Mouse (Mus musculus): ENCODE results near the gene Stx11. TPM values are rescaled to one million over a fixed set of nuclear protein-coding genes. Genes with fewer than 3 reads are reported as not detected.

Stx11 gene
- polyA plus RNA-seq, 1 experiment: not detected

- H3K27ac ChIP-seq (ENCODE audit: insufficient read depth, low read depth, low read length): no peak overlapping the region
- peaks cover 6% of the 10 kb centered on the region for H3K4me1 ChIP-seq (ENCODE audit: control insufficient read depth, insufficient read depth, low read length)
- 55% methylated on average over 5 of the region's 5 CpGs for WGBS
- TF ChIP-seq CTCF (IDR thresholded peaks at IDR 0.05; ENCODE audit: insufficient read depth, low read depth, low read length) (no peak), POLR2A (IDR thresholded peaks at IDR 0.05; ENCODE audit: insufficient read depth, low read depth, low read length) (no peak)
- no peak overlapping the region for H3K4me3 ChIP-seq (ENCODE audit: insufficient read depth, low read depth, low read length)
Measured at GRCm38 (mm10) chr10:12986485-12986884, 22.4 kb upstream of the Stx11 start.

DNA sequence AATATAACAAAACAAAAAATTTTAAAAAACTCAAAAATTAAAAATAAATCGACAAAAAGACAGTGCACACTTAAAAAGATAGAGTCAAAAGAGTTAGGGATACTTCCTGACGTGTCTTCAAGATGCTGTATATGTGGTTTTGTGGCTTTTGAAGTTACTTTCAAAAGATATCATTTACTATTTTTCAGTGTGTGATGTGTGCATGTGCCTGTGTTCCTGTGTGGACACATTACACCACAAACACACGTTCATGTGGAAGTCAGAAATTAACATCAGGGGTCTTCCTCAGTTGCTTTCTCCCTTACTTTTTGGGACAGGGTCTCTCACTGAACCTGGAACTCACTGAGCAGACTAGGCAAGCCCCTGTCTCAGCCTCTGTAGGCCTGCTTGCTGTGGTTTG, 20.9 kb upstream of the Stx11 start:
- Histone ChIP-seq H3K27ac (ENCODE audit: insufficient read depth, low read depth, low read length) (no peak overlapping the region), H3K4me3 (ENCODE audit: insufficient read depth, low read depth, low read length) (no peak overlapping the region), H3K4me1 (ENCODE audit: control insufficient read depth, insufficient read depth, low read length) (peaks cover 6% of the 10 kb centered on the region)
- 91% methylated on average over 3 of the region's 3 CpGs for WGBS
- TF ChIP-seq CTCF (IDR thresholded peaks at IDR 0.05; ENCODE audit: insufficient read depth, low read depth, low read length): no peak
- TF ChIP-seq POLR2A (IDR thresholded peaks at IDR 0.05; ENCODE audit: insufficient read depth, low read depth, low read length): no peak

DNA sequence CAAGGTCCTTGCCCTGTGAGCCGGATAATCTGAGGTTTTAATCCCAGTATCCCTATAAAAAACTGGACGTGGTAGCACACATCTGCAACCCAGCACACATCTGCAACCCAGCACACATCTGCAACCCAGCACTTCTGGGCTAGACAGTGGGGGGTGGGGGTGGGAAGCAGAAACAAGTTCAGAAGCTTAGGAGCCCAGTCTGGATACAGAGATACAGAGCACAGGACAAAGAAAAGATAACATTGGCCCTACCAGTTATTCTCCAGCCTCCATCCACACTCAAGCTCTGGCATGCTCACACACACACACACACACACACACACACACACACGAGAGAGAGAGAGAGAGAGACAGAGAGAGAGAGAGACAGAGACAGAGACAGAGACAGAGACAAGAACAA, 19.4 kb upstream of the Stx11 start:
- peaks cover 6% of the 10 kb centered on the region for H3K4me1 ChIP-seq (ENCODE audit: control insufficient read depth, insufficient read depth, low read length)
- H3K4me3 ChIP-seq (ENCODE audit: insufficient read depth, low read depth, low read length): no peak overlapping the region
- 93% methylated on average over 3 of the region's 3 CpGs for WGBS
- H3K27ac ChIP-seq (ENCODE audit: insufficient read depth, low read depth, low read length): no peak overlapping the region
- TF ChIP-seq CTCF (IDR thresholded peaks at IDR 0.05; ENCODE audit: insufficient read depth, low read depth, low read length) (no peak), POLR2A (IDR thresholded peaks at IDR 0.05; ENCODE audit: insufficient read depth, low read depth, low read length) (no peak)

DNA sequence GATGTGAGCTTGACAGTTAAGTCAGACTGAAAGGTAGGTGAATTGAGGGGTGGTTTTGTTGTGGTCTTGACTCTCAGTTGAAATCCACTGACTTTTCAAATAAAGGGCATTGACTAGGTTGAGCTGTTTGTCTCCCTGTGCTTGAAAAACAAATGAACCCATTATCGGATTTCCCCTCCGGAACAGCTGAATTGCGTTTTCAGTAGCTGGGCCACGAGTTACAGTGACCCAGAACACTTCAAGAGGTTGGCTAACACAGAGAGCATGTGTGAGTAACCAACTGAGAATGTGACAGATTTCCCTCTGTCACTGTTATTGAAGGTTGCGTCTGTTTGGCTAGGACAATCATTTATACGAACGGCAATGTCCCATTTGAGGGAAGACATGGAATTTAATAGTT, 17.0 kb upstream of the Stx11 start:
- Histone ChIP-seq H3K27ac (ENCODE audit: insufficient read depth, low read depth, low read length) (no peak overlapping the region), H3K4me1 (ENCODE audit: control insufficient read depth, insufficient read depth, low read length) (no peaks in the 10 kb centered on the region), H3K4me3 (ENCODE audit: insufficient read depth, low read depth, low read length) (no peak overlapping the region)
- 79% methylated on average over 7 of the region's 7 CpGs for WGBS
- TF ChIP-seq CTCF (IDR thresholded peaks at IDR 0.05; ENCODE audit: insufficient read depth, low read depth, low read length): no peak
- no peak for TF ChIP-seq POLR2A (IDR thresholded peaks at IDR 0.05; ENCODE audit: insufficient read depth, low read depth, low read length)

GRCm38 (mm10) chr10:12977787-12978212, 13.7 kb upstream of the Stx11 start:
- no peaks in the 10 kb centered on the region for H3K4me1 ChIP-seq (ENCODE audit: control insufficient read depth, insufficient read depth, low read length)
- 69% methylated on average over 9 of the region's 9 CpGs for WGBS
- TF ChIP-seq CTCF (IDR thresholded peaks at IDR 0.05; ENCODE audit: insufficient read depth, low read depth, low read length) (no peak), POLR2A (IDR thresholded peaks at IDR 0.05; ENCODE audit: insufficient read depth, low read depth, low read length) (no peak)
- no peak overlapping the region for H3K4me3 ChIP-seq (ENCODE audit: insufficient read depth, low read depth, low read length)
- no peak overlapping the region for H3K27ac ChIP-seq (ENCODE audit: insufficient read depth, low read depth, low read length)

GRCm38 (mm10) chr10:12976552-12976951, 12.5 kb upstream of the Stx11 start:
- TF ChIP-seq POLR2A (IDR thresholded peaks at IDR 0.05; ENCODE audit: insufficient read depth, low read depth, low read length) (no peak), CTCF (IDR thresholded peaks at IDR 0.05; ENCODE audit: insufficient read depth, low read depth, low read length) (no peak)
- Histone ChIP-seq H3K4me1 (ENCODE audit: control insufficient read depth, insufficient read depth, low read length) (no peaks in the 10 kb centered on the region), H3K4me3 (ENCODE audit: insufficient read depth, low read depth, low read length) (no peak overlapping the region), H3K27ac (ENCODE audit: insufficient read depth, low read depth, low read length) (no peak overlapping the region)
- 98% methylated on average over 7 of the region's 7 CpGs for WGBS

DNA sequence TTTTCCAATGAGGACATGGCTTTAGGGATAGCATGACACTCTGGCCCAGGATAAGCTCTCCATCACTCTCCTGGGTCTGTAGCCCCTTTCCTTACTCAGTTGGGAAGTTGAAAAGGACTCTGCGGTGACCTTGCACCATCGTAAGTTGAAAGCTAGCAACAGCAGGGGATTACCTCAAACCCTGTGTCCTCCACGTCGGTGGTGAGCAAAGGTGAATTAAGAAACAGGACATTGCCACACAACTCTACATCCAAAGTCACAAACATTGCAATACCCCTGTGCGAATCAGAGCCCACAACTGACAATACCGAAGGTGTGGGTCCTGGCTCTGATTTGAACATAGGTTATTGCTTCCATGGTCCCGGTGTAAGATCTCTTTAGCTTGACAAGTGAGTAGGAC, 11.9 kb upstream of the Stx11 start:
- no peaks in the 10 kb centered on the region for H3K4me1 ChIP-seq (ENCODE audit: control insufficient read depth, insufficient read depth, low read length)
- H3K27ac ChIP-seq (ENCODE audit: insufficient read depth, low read depth, low read length): no peak overlapping the region
- 93% methylated on average over 7 of the region's 7 CpGs for WGBS
- no peak overlapping the region for H3K4me3 ChIP-seq (ENCODE audit: insufficient read depth, low read depth, low read length)
- TF ChIP-seq POLR2A (IDR thresholded peaks at IDR 0.05; ENCODE audit: insufficient read depth, low read depth, low read length) (no peak), CTCF (IDR thresholded peaks at IDR 0.05; ENCODE audit: insufficient read depth, low read depth, low read length) (no peak)

DNA sequence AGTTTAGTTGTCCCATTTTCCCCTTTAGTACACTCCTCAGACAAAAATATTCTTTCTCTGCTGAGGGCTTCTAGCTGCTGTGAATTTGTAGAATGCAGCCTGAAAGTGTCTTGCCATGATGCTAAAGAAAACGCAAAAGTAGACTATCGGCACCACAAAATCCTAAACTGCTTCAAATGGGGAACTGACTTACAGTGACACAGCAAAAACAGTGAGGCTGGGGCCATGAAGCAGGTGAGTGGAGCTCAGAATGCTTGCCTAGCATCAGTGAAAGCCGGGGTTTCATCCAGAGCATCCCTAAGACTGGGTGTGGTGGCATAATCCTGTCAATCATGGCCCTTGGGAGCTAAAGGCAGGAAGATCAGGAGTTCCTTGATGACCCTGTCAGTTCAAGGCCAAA, 11.4 kb upstream of the Stx11 start:
- H3K27ac ChIP-seq (ENCODE audit: insufficient read depth, low read depth, low read length): no peak overlapping the region
- H3K4me1 ChIP-seq (ENCODE audit: control insufficient read depth, insufficient read depth, low read length): no peaks in the 10 kb centered on the region
- TF ChIP-seq CTCF (IDR thresholded peaks at IDR 0.05; ENCODE audit: insufficient read depth, low read depth, low read length): no peak
- no peak for TF ChIP-seq POLR2A (IDR thresholded peaks at IDR 0.05; ENCODE audit: insufficient read depth, low read depth, low read length)
- WGBS: 90% methylated on average over 3 of the region's 3 CpGs
- no peak overlapping the region for H3K4me3 ChIP-seq (ENCODE audit: insufficient read depth, low read depth, low read length)

DNA sequence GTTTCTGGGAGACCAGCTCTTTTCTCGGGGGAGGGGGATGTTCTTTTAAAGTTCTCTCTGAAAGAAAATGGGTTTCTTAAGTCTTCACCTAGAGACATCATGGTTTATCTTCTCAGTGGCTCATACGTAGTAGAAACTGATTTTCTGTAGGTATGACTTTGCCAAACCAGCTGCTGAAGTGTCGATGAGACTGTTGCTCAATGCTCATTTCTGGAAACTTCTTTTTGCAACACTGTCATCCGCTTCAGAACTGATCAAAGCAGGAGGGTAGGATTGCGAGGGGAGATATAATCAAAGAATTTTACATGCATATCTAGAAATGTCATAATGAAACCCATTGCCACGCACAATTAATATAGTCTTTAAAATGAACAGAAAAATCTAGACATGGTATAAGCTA, 10.5 kb upstream of the Stx11 start:
- no peaks in the 10 kb centered on the region for H3K4me1 ChIP-seq (ENCODE audit: control insufficient read depth, insufficient read depth, low read length)
- no peak for TF ChIP-seq POLR2A (IDR thresholded peaks at IDR 0.05; ENCODE audit: insufficient read depth, low read depth, low read length)
- TF ChIP-seq CTCF (IDR thresholded peaks at IDR 0.05; ENCODE audit: insufficient read depth, low read depth, low read length): no peak
- 94% methylated on average over 6 of the region's 6 CpGs for WGBS
- H3K4me3 ChIP-seq (ENCODE audit: insufficient read depth, low read depth, low read length): no peak overlapping the region
- no peak overlapping the region for H3K27ac ChIP-seq (ENCODE audit: insufficient read depth, low read depth, low read length)

DNA sequence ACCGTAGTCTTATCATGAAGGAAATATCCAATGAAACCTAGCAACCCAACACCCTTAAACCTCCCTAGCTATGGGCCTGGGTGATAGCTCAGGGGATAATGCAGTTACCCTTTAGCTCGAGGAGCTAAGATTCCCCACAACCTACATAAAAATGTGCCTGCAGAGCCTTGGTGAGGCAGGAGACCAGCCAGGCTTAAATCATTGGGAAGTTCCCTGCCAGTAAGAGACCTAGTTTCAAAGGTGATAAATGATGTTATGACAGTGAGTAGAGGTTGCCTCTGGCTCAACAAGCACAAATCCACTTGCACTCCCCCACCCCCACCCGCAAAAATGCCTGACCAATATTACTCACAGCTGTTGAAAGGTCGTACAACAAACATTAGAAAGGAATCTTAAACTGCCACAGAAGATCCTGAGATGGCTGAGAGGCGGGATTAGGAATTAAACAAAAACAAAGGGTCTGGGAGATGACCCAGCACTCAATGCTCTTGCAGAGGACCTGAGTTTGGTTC, 1.6 kb upstream of the Stx11 start:
- Histone ChIP-seq H3K27ac (ENCODE audit: insufficient read depth, low read depth, low read length) (no peak overlapping the region), H3K4me3 (ENCODE audit: insufficient read depth, low read depth, low read length) (no peak overlapping the region), H3K4me1 (ENCODE audit: control insufficient read depth, insufficient read depth, low read length) (peaks cover 7% of the 10 kb centered on the region; the same call in 1 of the 2 replicates)
- TF ChIP-seq CTCF (IDR thresholded peaks at IDR 0.05; ENCODE audit: insufficient read depth, low read depth, low read length) (no peak), POLR2A (IDR thresholded peaks at IDR 0.05; ENCODE audit: insufficient read depth, low read depth, low read length) (no peak)
- 93% methylated on average over 5 of the region's 5 CpGs for WGBS

Measured in olfactory bulb, adult 2 months (tissue).